Mouse (Mus musculus) stomach, embryonic 14.5 days (tissue): ENCODE data around the gene Crlf2. TPM values are rescaled to one million over a fixed set of nuclear protein-coding genes. Genes with fewer than 3 reads are reported as not detected.

ENCODE experiments used
- polyA plus RNA-seq: library from polyadenylated mRNA; unstranded; fragments of >200 nt; fragmentation: Nextera tagmentation; extraction: Ambion mirVana; gene quantifications from 2 replicates; pipeline ENCODE4 v1.2.1, GENCODE M21; 2014

Crlf2 gene
- polyA plus RNA-seq, 1 experiment from 2014 or later = 9.6 TPM

Other genes starting within 250 kb of the Crlf2 start
- gene Vmn2r16, start 228.8 kb downstream of the Crlf2 start, polyA plus RNA-seq = not detected in 2 replicates
- gene Vmn2r17, start 139.3 kb downstream of the Crlf2 start, polyA plus RNA-seq = not detected in 2 replicates
- 4.0 and 4.9 TPM in 2 replicates for gene 5430403G16Rik, start 132.0 kb upstream of the Crlf2 start, polyA plus RNA-seq
- 11.9 and 14.0 TPM in 2 replicates for gene 4930522L14Rik, start 192.9 kb upstream of the Crlf2 start, polyA plus RNA-seq